Mouse (Mus musculus): ENCODE results near the gene Furin. TPM values are rescaled to one million over a fixed set of nuclear protein-coding genes. Genes with fewer than 3 reads are reported as not detected.

Furin gene
- 4.3 and 4.7 TPM in 2 replicates for polyA plus RNA-seq (2015; fragmentation: Nextera tagmentation; extraction: Ambion mirVana)

DNA sequence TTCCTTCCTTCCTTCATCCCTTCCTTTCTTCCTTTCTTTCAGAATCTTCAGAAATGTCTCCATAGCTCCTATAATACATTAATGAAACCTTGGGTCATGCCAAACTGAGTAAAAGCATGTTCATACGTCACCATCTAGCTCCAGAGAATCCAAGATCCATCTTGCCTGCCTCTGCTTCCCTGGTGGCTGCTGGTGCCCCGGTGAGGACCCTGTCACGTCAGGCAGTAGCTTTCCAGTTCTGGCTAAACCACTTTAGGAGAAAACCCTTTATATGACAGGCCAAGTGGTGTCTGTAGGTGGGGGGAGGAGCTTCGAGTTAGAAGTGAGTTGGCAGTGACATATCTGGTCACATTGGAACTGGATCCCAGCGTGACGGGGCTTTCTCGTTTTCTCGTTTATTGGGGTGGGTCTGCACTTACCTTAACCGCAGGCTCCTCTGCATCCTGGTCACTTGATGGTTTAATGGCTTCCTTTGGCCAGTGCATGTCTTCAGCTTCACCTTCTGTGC is at the start of gene Furin:
Gene Furin, minus strand, starts transcription at position 249 of the 508 bp plus-strand sequence.
- no peak within 1 kb of the TSS for H3K4me2 ChIP-seq
- no peak within 1 kb of the TSS for H3K27ac ChIP-seq (replicated peaks)
- no peak for ATAC-seq (ENCODE audit: low read depth)
- H3K4me3 ChIP-seq: no peak within 1 kb of the TSS
- no peaks in the 10 kb centered on the region for H3K36me3 ChIP-seq
- H3K27me3 ChIP-seq: peaks cover 17% of the 10 kb centered on the region
- WGBS: 72% methylated on average over 9 of the region's 9 CpGs
- no peaks in the 10 kb centered on the region for H3K9me3 ChIP-seq
- no peak within 1 kb of the TSS for H3K9ac ChIP-seq
- peaks cover 23% of the 10 kb centered on the region for H3K4me1 ChIP-seq (replicated peaks)

GRCm38 (mm10) chr7:80454786-80455185 is 49.5 kb upstream of the Furin start:
- ATAC-seq (ENCODE audit: low read depth): no peak

DNA sequence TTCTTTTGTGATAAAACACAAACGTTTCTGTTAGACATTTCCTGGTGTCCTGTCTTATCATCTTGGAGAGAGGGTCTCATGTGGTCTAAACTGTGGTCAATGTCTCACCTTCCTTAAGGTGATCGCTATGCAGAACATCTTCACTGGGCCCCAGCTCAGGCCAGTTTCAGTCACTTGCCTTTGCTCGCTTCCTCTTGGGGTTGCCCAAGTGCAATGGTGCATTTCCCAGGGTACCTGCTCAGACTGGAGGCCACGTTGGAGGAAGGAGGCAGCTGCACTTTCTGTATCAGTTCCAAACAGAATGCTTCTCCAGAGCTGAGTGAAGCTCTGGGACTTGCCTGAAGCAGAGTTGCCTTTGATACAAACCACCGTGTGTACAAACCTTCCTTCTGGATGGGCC is 48.8 kb upstream of the Furin start:
- H3K36me3 ChIP-seq: peaks cover 35% of the 10 kb centered on the region
- no peaks in the 10 kb centered on the region for H3K4me1 ChIP-seq (replicated peaks)
- no peak overlapping the region for H3K9ac ChIP-seq
- no peak overlapping the region for H3K4me2 ChIP-seq
- no peak overlapping the region for H3K4me3 ChIP-seq
- no peaks in the 10 kb centered on the region for H3K9me3 ChIP-seq
- H3K27me3 ChIP-seq: no peaks in the 10 kb centered on the region
- 91% methylated on average over 5 of the region's 5 CpGs for WGBS
- no peak for ATAC-seq (ENCODE audit: low read depth)
- no peak overlapping the region for H3K27ac ChIP-seq (replicated peaks)

More at GRCm38 (mm10) chr7:80454786-80455185, 49.5 kb upstream of the Furin start:
- Histone ChIP-seq H3K9ac (no peak overlapping the region), H3K4me2 (no peak overlapping the region), H3K27ac (replicated peaks) (no peak overlapping the region), H3K4me3 (no peak overlapping the region), H3K27me3 (no peaks in the 10 kb centered on the region), H3K9me3 (no peaks in the 10 kb centered on the region), H3K36me3 (peaks cover 40% of the 10 kb centered on the region), H3K4me1 (replicated peaks) (no peaks in the 10 kb centered on the region)
- WGBS: 89% methylated on average over 2 of the region's 2 CpGs

- ATAC-seq (ENCODE audit: low read depth): no peak
- H3K27ac ChIP-seq (replicated peaks): no peak overlapping the region
- H3K4me1 ChIP-seq (replicated peaks): no peaks in the 10 kb centered on the region
- 94% methylated on average over 3 of the region's 3 CpGs for WGBS
- H3K4me2 ChIP-seq: no peak overlapping the region
- no peaks in the 10 kb centered on the region for H3K27me3 ChIP-seq
- peaks cover 31% of the 10 kb centered on the region for H3K36me3 ChIP-seq
- no peak overlapping the region for H3K9ac ChIP-seq
- no peak overlapping the region for H3K4me3 ChIP-seq
- no peaks in the 10 kb centered on the region for H3K9me3 ChIP-seq
Measured at GRCm38 (mm10) chr7:80453121-80453520, 47.9 kb upstream of the Furin start.

DNA sequence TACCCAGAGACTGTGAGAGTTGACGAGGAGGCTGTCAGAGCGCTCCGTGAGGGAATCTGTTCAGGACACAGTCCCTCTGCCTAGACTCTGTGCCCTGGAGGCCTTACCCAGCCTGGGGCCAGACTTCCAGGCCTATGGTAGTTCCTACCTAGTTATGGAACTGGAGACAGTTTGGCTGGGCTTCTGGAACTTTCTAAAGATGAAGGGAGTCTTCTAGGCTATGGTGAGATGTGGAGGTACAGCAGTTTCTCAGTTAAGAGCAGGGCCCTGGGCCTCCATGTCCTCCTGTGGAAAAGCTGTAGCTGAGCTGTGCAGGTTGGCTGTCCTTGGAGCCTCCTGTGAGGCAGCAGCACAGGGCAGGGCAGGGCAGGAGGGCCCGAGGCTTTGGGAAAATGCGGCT is 47.0 kb upstream of the Furin start:
- Histone ChIP-seq H3K4me3 (no peak overlapping the region), H3K27me3 (no peaks in the 10 kb centered on the region), H3K4me1 (replicated peaks) (no peaks in the 10 kb centered on the region), H3K9me3 (no peaks in the 10 kb centered on the region), H3K9ac (no peak overlapping the region), H3K36me3 (peaks cover 29% of the 10 kb centered on the region), H3K27ac (replicated peaks) (no peak overlapping the region), H3K4me2 (no peak overlapping the region)
- 89% methylated on average over 5 of the region's 5 CpGs for WGBS
- ATAC-seq (ENCODE audit: low read depth): no peak

- no peak for ATAC-seq (ENCODE audit: low read depth)
- Histone ChIP-seq H3K4me2 (no peak overlapping the region), H3K9ac (no peak overlapping the region), H3K27me3 (no peaks in the 10 kb centered on the region), H3K36me3 (peaks cover 24% of the 10 kb centered on the region), H3K4me3 (no peak overlapping the region), H3K4me1 (replicated peaks) (no peaks in the 10 kb centered on the region), H3K27ac (replicated peaks) (no peak overlapping the region), H3K9me3 (no peaks in the 10 kb centered on the region)
- WGBS: 87% methylated on average over 3 of the region's 3 CpGs
Measured at GRCm38 (mm10) chr7:80451550-80452232, 46.5 kb upstream of the Furin start.

GRCm38 (mm10) chr7:80450354-80450753 is 45.1 kb upstream of the Furin start:
- no peak overlapping the region for H3K4me2 ChIP-seq
- no peak overlapping the region for H3K9ac ChIP-seq
- H3K4me3 ChIP-seq: no peak overlapping the region
- H3K36me3 ChIP-seq: peaks cover 21% of the 10 kb centered on the region
- no peaks in the 10 kb centered on the region for H3K27me3 ChIP-seq
- no peaks in the 10 kb centered on the region for H3K9me3 ChIP-seq
- WGBS: 78% methylated on average over 4 of the region's 4 CpGs
- no peaks in the 10 kb centered on the region for H3K4me1 ChIP-seq (replicated peaks)
- no peak for ATAC-seq (ENCODE audit: low read depth)
- no peak overlapping the region for H3K27ac ChIP-seq (replicated peaks)

DNA sequence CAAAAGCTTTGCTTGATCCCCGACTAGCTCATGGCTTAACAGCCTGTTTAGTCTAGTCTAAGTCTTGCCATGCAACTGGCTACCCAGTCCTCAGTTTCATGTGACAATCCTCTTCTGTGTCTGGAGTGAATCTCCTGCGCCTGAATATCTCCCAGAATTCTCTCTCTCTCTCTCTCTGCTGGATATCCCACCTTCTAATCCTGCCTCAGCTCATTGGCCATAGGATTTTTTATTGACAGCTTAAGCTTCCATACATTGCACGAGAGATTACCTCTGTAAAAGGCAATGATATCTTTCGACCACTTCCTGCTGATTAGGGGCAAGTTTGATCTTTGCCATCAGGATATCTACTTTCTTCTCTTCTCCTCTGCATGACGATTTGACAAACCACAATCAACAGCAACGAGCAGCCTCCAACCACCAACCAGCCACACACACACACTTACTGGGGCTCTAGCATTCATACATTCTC is 44.4 kb upstream of the Furin start:
- no peaks in the 10 kb centered on the region for H3K4me1 ChIP-seq (replicated peaks)
- no peaks in the 10 kb centered on the region for H3K9me3 ChIP-seq
- H3K9ac ChIP-seq: no peak overlapping the region
- ATAC-seq (ENCODE audit: low read depth): no peak
- H3K27ac ChIP-seq (replicated peaks): no peak overlapping the region
- 86% methylated on average over 6 of the region's 6 CpGs for WGBS
- H3K4me2 ChIP-seq: no peak overlapping the region
- H3K36me3 ChIP-seq: peaks cover 16% of the 10 kb centered on the region
- H3K27me3 ChIP-seq: no peaks in the 10 kb centered on the region
- no peak overlapping the region for H3K4me3 ChIP-seq

- Histone ChIP-seq H3K36me3 (no peaks in the 10 kb centered on the region), H3K27me3 (no peaks in the 10 kb centered on the region), H3K9ac (no peak overlapping the region), H3K27ac (replicated peaks) (no peak overlapping the region), H3K4me2 (no peak overlapping the region), H3K9me3 (no peaks in the 10 kb centered on the region), H3K4me1 (replicated peaks) (peaks cover 5% of the 10 kb centered on the region; the same call in 1 of the 2 replicates), H3K4me3 (no peak overlapping the region)
- 96% methylated on average over 8 of the region's 8 CpGs for WGBS
- ATAC-seq (ENCODE audit: low read depth): no peak
Measured at GRCm38 (mm10) chr7:80447336-80447735, 42.1 kb upstream of the Furin start.

GRCm38 (mm10) chr7:80446221-80446878 is 41.1 kb upstream of the Furin start:
- Histone ChIP-seq H3K9me3 (no peaks in the 10 kb centered on the region), H3K36me3 (no peaks in the 10 kb centered on the region), H3K4me2 (no peak overlapping the region), H3K4me3 (no peak overlapping the region), H3K9ac (no peak overlapping the region), H3K4me1 (replicated peaks) (peaks cover 10% of the 10 kb centered on the region; the same call in 1 of the 2 replicates), H3K27me3 (no peaks in the 10 kb centered on the region), H3K27ac (replicated peaks) (no peak overlapping the region)
- 86% methylated on average over 7 of the region's 7 CpGs for WGBS
- no peak for ATAC-seq (ENCODE audit: low read depth)

GRCm38 (mm10) chr7:80445492-80445891 is 40.3 kb upstream of the Furin start:
- no peak overlapping the region for H3K4me3 ChIP-seq
- peaks cover 10% of the 10 kb centered on the region; the same call in 1 of the 2 replicates for H3K4me1 ChIP-seq (replicated peaks)
- no peaks in the 10 kb centered on the region for H3K27me3 ChIP-seq
- no peaks in the 10 kb centered on the region for H3K36me3 ChIP-seq
- 47% methylated on average over 6 of the region's 6 CpGs for WGBS
- H3K9ac ChIP-seq: no peak overlapping the region
- H3K9me3 ChIP-seq: no peaks in the 10 kb centered on the region
- no peak for ATAC-seq (ENCODE audit: low read depth)
- H3K4me2 ChIP-seq: no peak overlapping the region
- no peak overlapping the region for H3K27ac ChIP-seq (replicated peaks)

GRCm38 (mm10) chr7:80444401-80445249 is 39.4 kb upstream of the Furin start:
- H3K4me1 ChIP-seq (replicated peaks): peaks cover 10% of the 10 kb centered on the region; the same call in 1 of the 2 replicates
- H3K9ac ChIP-seq: no peak overlapping the region
- no peaks in the 10 kb centered on the region for H3K36me3 ChIP-seq
- no peak overlapping the region for H3K4me3 ChIP-seq
- WGBS: 78% methylated on average over 17 of the region's 17 CpGs
- H3K4me2 ChIP-seq: no peak overlapping the region
- no peaks in the 10 kb centered on the region for H3K9me3 ChIP-seq
- H3K27me3 ChIP-seq: no peaks in the 10 kb centered on the region
- ATAC-seq (ENCODE audit: low read depth): no peak
- H3K27ac ChIP-seq (replicated peaks): no peak overlapping the region
